Mouse (Mus musculus) liver, embryonic 13.5 days (tissue): ENCODE data around the gene Hmcn2. TPM values are rescaled to one million over a fixed set of nuclear protein-coding genes. Genes with fewer than 3 reads are reported as not detected.

Experiments used
- ATAC-seq: fragments of 200-750 bp; cut with Nextera tagmentation; 2 replicates; pipeline ENCODE4 v1.8.0; 2017; ENCODE audit warnings: low read depth, mild to moderate bottlenecking, moderate number of reproducible peaks, moderate library complexity
- DNase-seq: peaks from one replicate; pipeline ENCODE4 v3.0.0; 2022
- H3K27ac ChIP-seq: fragments of 300-500 bp; sonication (generic); 2 replicates; pipeline ENCODE4 v1.5.1; 2015; ENCODE audit warnings: moderate library complexity, mild to moderate bottlenecking, inconsistent platforms
- H3K27me3 ChIP-seq: fragments of 300-500 bp; sonication (generic); 2 replicates; pipeline ENCODE4 v1.6.1; 2015; ENCODE audit warnings: mild to moderate bottlenecking, inconsistent platforms
- H3K36me3 ChIP-seq: fragments of 300-500 bp; sonication (generic); 2 replicates; pipeline ENCODE4 v1.6.1; 2015; ENCODE audit warnings: mild to moderate bottlenecking, inconsistent platforms
- H3K4me1 ChIP-seq: fragments of 300-500 bp; sonication (generic); replicated peaks from 2 replicates; pipeline ENCODE4 v1.6.1; 2015; ENCODE audit warnings: inconsistent platforms
- H3K4me2 ChIP-seq: fragments of 300-500 bp; sonication (generic); 2 replicates; pipeline ENCODE4 v1.6.1; 2015; ENCODE audit warnings: inconsistent platforms, mild to moderate bottlenecking, moderate library complexity
- H3K4me3 ChIP-seq: fragments of 300-500 bp; sonication (generic); replicated peaks from 2 replicates; pipeline ENCODE4 v1.5.1; 2015; ENCODE audit warnings: mild to moderate bottlenecking, inconsistent platforms
- H3K9ac ChIP-seq: fragments of 300-500 bp; sonication (generic); 2 replicates; pipeline ENCODE4 v1.6.1; 2015; ENCODE audit warnings: mild to moderate bottlenecking, inconsistent platforms
- H3K9me3 ChIP-seq: fragments of 300-500 bp; sonication (generic); replicated peaks from 2 replicates; pipeline ENCODE4 v1.6.1; 2016; ENCODE audit warnings: inconsistent platforms
- WGBS: fragments of 180-500 bp; shearing (Covaris S2); methylation state at CpG from one replicate; pipeline ENCODE4 v1.1.7; 2015; ENCODE audit not compliant: insufficient replicate concordance; 5-methylcytosine and 5-hydroxymethylcytosine counted together
- polyA plus RNA-seq: library from polyadenylated mRNA; unstranded; fragments of >200 nt; fragmentation: Nextera tagmentation; extraction: Ambion mirVana; gene quantifications from 2 replicates; pipeline ENCODE4 v1.2.1, GENCODE M21; 2015

Hmcn2 gene
- polyA plus RNA-seq, 1 experiment from 2014 or later, result 0.25 TPM

DNA sequence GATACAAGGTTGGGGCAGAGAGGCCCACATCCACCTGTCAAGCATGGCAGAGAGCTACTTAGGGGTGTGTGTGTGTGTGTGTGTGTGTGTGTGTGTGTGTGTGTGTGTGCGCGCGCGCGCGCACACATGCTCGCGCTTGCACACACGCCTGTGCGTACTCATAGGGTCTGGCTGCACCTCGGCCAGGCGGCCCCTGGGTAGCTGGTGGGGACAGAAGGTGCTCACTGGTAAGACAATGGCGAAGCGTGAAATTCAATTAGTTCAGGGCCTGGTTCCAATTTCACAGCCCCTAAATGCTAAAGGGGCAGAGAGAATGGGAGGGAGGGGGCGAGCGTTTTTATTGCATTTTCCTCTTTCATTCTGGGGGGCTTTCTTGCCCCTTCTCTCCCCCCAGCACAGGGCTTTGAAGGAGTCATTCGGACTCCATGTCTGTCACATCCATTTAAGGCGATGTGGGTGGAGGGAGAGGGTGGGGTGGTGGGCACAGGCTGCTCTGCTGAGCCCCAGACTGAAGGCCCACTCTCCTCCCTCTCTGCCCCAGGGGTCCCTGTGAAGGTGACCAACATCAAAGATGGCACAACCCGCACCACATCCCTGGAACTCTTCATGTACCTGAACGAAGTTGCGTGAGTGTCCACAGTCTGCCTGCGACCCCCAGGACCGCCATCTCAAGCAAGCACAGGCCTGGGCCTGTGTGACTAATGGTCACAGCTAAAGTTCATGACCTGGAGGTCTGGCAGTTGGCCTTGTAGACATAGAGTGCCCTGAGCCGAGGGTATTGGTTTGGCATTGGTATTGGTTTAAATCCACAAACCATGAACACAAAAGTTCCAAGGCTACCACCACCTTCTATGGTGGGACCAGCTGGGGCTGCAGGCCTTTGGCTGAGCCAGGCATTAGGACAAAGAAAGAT is 186.3 kb downstream of the Hmcn2 start:
- Histone ChIP-seq H3K9me3 (no peaks in the 10 kb centered on the region), H3K27ac (no peak overlapping the region), H3K4me2 (no peak overlapping the region), H3K4me1 (no peaks in the 10 kb centered on the region), H3K36me3 (peaks cover 9% of the 10 kb centered on the region; the same call in 1 of the 2 replicates), H3K4me3 (no peak overlapping the region), H3K9ac (no peak overlapping the region), H3K27me3 (no peaks in the 10 kb centered on the region)
- ATAC-seq (no peak), DNase-seq (no peak)
- 87% methylated on average over 24 of the region's 24 CpGs for WGBS

DNA sequence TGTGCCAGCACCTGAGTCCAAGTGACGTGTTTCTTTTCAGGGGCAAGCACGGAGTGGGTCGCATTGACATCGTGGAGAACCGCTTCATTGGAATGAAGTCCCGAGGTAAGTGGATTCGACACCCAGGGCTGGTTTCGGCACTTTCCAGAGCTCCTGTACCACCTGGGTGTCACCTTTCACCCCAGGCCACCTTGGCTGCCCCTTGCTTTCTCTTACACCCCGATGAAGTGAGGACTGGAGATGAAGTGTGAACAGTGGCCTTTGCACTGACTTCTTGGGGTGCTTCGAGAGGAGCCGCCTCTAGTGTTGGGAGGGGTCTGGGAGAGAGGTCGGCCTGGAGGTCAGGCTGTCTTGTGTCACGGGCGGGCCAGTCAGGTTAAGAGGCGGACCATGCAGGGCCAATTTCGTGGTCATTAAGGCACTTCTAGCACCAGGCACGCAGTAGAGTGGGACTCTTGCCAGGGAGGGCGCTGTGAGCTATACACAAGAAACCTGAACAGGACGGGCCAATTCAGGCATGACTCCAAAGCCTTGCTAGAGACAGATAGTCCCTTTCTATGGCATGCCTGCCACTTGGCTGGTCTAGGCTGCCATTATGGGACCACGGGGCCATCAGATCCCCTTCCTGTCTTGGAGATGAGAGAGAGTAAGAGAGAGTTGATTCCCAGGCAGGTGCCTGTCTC is 187.4 kb downstream of the Hmcn2 start:
- Histone ChIP-seq H3K9me3 (no peaks in the 10 kb centered on the region), H3K4me3 (no peak overlapping the region), H3K4me1 (no peaks in the 10 kb centered on the region), H3K9ac (no peak overlapping the region), H3K27me3 (no peaks in the 10 kb centered on the region), H3K36me3 (peaks cover 9% of the 10 kb centered on the region; the same call in 1 of the 2 replicates), H3K27ac (no peak overlapping the region), H3K4me2 (no peak overlapping the region)
- no peak for DNase-seq
- 69% methylated on average over 20 of the region's 20 CpGs for WGBS
- no peak for ATAC-seq

- no peak overlapping the region for H3K4me2 ChIP-seq
- ATAC-seq (no peak), DNase-seq (no peak)
- no peaks in the 10 kb centered on the region for H3K4me1 ChIP-seq
- H3K4me3 ChIP-seq, result no peak overlapping the region
- H3K9ac ChIP-seq, result no peak overlapping the region
- 51% methylated on average over 15 of the region's 15 CpGs for WGBS
- H3K27me3 ChIP-seq, result no peaks in the 10 kb centered on the region
- H3K9me3 ChIP-seq, result no peaks in the 10 kb centered on the region
- peaks cover 9% of the 10 kb centered on the region; the same call in 1 of the 2 replicates for H3K36me3 ChIP-seq
- no peak overlapping the region for H3K27ac ChIP-seq
These were observed 188.7 kb downstream of the Hmcn2 start for GRCm38 (mm10) chr2:31502616-31503522.

DNA sequence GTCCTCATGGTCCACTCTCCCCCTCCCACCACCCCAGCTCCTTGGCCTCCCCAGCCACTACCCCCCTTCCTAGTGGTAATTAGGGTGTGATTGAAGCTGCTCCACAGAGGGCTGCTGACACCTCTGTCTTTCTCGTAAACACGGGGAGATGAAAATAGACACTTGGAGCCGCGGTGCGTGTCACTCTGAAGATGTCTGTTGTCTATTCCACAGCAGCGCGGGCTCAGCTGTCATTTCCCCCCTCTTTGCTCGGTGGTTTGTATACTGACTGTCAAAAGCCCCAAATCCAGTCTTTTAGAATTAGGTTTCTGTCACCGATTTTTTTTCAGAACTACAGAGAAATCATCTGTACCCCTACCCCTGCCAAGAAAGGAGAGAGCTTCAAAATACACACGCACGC is 191.3 kb downstream of the Hmcn2 start:
- no peaks in the 10 kb centered on the region for H3K9me3 ChIP-seq
- H3K36me3 ChIP-seq, result 0 out of 2 replicates have a peak, but pooled peaks cover 6% of the 10 kb centered on the region
- no peak for ATAC-seq
- no peaks in the 10 kb centered on the region for H3K4me1 ChIP-seq
- H3K4me3 ChIP-seq, result no peak overlapping the region
- H3K9ac ChIP-seq, result no peak overlapping the region
- DNase-seq, result no peak
- no peaks in the 10 kb centered on the region for H3K27me3 ChIP-seq
- H3K4me2 ChIP-seq, result no peak overlapping the region
- H3K27ac ChIP-seq, result no peak overlapping the region
- 74% methylated on average over 11 of the region's 11 CpGs for WGBS

- Histone ChIP-seq H3K4me1 (no peaks in the 10 kb centered on the region), H3K9ac (no peak overlapping the region), H3K4me3 (no peak overlapping the region), H3K27ac (no peak overlapping the region), H3K36me3 (peaks cover 18% of the 10 kb centered on the region), H3K9me3 (no peaks in the 10 kb centered on the region), H3K27me3 (no peaks in the 10 kb centered on the region), H3K4me2 (no peak overlapping the region)
- ATAC-seq (no peak), DNase-seq (no peak)
- WGBS, result 72% methylated on average over 6 of the region's 6 CpGs
These were observed 194.6 kb downstream of the Hmcn2 start for GRCm38 (mm10) chr2:31508851-31509250.

Other genes starting within 250 kb of the Hmcn2 start
- gene Fnbp1, start 172.4 kb upstream of the Hmcn2 start, polyA plus RNA-seq, result 5.7 and 6.9 TPM in 2 replicates
- 11.8 and 14.1 TPM in 2 replicates for gene Gpr107, start 162.1 kb upstream of the Hmcn2 start, polyA plus RNA-seq
- 2.2 and 2.3 TPM in 2 replicates for gene Ncs1, start 68.6 kb upstream of the Hmcn2 start, polyA plus RNA-seq
- gene Ass1, start 155.8 kb downstream of the Hmcn2 start, polyA plus RNA-seq, result 75.3 and 87.1 TPM in 2 replicates